Mouse (Mus musculus): ENCODE results near the gene Fmo3.

DNA sequence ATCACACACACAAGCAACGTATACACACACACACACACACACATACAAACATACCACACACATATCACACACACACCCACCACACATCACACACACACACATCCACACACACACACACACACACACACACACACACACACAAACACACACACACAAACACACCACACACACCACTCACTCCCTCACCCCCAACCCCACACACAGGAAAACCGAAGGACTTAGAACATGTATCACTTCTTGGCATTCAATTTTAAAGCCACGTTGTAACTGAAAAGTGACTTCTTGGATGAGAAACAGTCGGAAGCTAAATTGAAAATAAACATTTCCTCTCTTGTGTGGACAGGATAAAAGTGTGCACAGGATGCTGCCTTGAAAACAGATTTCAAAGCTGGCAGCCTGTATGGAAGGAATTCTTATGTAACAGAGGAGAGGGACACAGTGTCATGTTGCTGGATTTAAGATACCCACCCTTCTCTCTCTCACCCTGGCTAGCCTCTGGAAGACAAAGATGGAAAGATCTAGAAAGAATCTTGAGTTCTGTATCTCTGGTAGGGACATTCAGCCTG lies 52.9 kb downstream of the Fmo3 start:
- TF ChIP-seq MAX (IDR thresholded peaks at IDR 0.05; ENCODE audit: low read depth) (no peak), SRF (IDR thresholded peaks at IDR 0.05; ENCODE audit: control insufficient read depth, insufficient read length, low read depth) (no peak), TCF12 (IDR thresholded peaks at IDR 0.05; ENCODE audit: insufficient read depth, poor library complexity, severe bottlenecking) (no peak), POLR2AphosphoS2 (IDR thresholded peaks at IDR 0.05; ENCODE audit: insufficient read length, low read depth) (no peak), POLR2A (IDR thresholded peaks at IDR 0.05; ENCODE audit: insufficient read length, low read depth) (no peak), CEBPB (IDR thresholded peaks at IDR 0.05; ENCODE audit: insufficient read depth, poor library complexity, severe bottlenecking) (no peak), USF1 (IDR thresholded peaks at IDR 0.05; ENCODE audit: low read depth) (no peak), E2F4 (IDR thresholded peaks at IDR 0.05; ENCODE audit: insufficient read depth) (no peak), MYOG (IDR thresholded peaks at IDR 0.05; ENCODE audit: control insufficient read depth in 1 of 3, insufficient read depth in 1 of 3, insufficient read length in 2 of 3, low read depth in 2 of 3) (no peak), REST (IDR thresholded peaks at IDR 0.05; ENCODE audit: insufficient read depth, insufficient read length) (no peak)

Data from myocyte (in vitro differentiated cells).